Mouse (Mus musculus) midbrain, embryonic 13.5 days (tissue): ENCODE measurements at regions not wholly inside any gene's neighbourhood (a gene's known extent, or its start where the extent isn't known, plus 50 kb on each side); places are given as distances from the start of the nearest gene placed in this dataset.

Experiments used
- ATAC-seq: fragments of 200-750 bp; cut with Nextera tagmentation; 2 replicates; pipeline ENCODE4 v1.8.0; 2017; ENCODE audit warnings: mild to moderate bottlenecking, moderate TSS enrichment, moderate library complexity
- H3K27ac ChIP-seq: fragments of 300-500 bp; sonication (generic); 2 replicates; pipeline ENCODE4 v1.5.1; 2015; ENCODE audit warnings: inconsistent platforms, mild to moderate bottlenecking, moderate library complexity
- H3K27me3 ChIP-seq: fragments of 300-500 bp; sonication (generic); 2 replicates; pipeline ENCODE4 v1.6.1; 2015; ENCODE audit warnings: mild to moderate bottlenecking, inconsistent platforms
- H3K36me3 ChIP-seq: fragments of 300-500 bp; sonication (generic); 2 replicates; pipeline ENCODE4 v1.6.1; 2015; ENCODE audit warnings: mild to moderate bottlenecking, inconsistent platforms
- H3K4me1 ChIP-seq: fragments of 300-500 bp; sonication (generic); replicated peaks from 2 replicates; pipeline ENCODE4 v1.6.1; 2015; ENCODE audit warnings: inconsistent platforms
- H3K4me2 ChIP-seq: fragments of 300-500 bp; sonication (generic); replicated peaks from 2 replicates; pipeline ENCODE4 v1.6.1; 2015; ENCODE audit warnings: moderate library complexity, mild to moderate bottlenecking, inconsistent platforms
- H3K4me3 ChIP-seq: fragments of 300-500 bp; sonication (generic); replicated peaks from 2 replicates; pipeline ENCODE4 v1.5.1; 2015; ENCODE audit warnings: mild to moderate bottlenecking, inconsistent platforms
- H3K9ac ChIP-seq: fragments of 300-500 bp; sonication (generic); replicated peaks from 2 replicates; pipeline ENCODE4 v1.6.1; 2015; ENCODE audit warnings: mild to moderate bottlenecking, inconsistent platforms
- H3K9me3 ChIP-seq: fragments of 300-500 bp; sonication (generic); 2 replicates; pipeline ENCODE4 v1.6.1; 2016; ENCODE audit warnings: mild to moderate bottlenecking, inconsistent platforms
- WGBS: fragments of 180-500 bp; shearing (Covaris S2); methylation state at CpG from one replicate; pipeline ENCODE4 v1.1.7; 2015; 5-methylcytosine and 5-hydroxymethylcytosine counted together

GRCm38 (mm10) chr17:9484098-9484497, 62.2 kb downstream of the Gm17728 start:
- Histone ChIP-seq H3K9ac (no peak overlapping the region), H3K36me3 (no peaks in the 10 kb centered on the region), H3K4me2 (no peak overlapping the region), H3K27me3 (no peaks in the 10 kb centered on the region), H3K4me3 (no peak overlapping the region), H3K27ac (no peak overlapping the region), H3K4me1 (no peaks in the 10 kb centered on the region), H3K9me3 (no peaks in the 10 kb centered on the region)
- WGBS, result 72% methylated on average over 7 of the region's 7 CpGs
- no peak for ATAC-seq

GRCm38 (mm10) chr17:9484566-9484965, 62.7 kb downstream of the Gm17728 start:
- no peak overlapping the region for H3K9ac ChIP-seq
- H3K4me2 ChIP-seq, result no peak overlapping the region
- no peaks in the 10 kb centered on the region for H3K36me3 ChIP-seq
- H3K9me3 ChIP-seq, result no peaks in the 10 kb centered on the region
- H3K27ac ChIP-seq, result no peak overlapping the region
- WGBS, result 84% methylated on average over 12 of the region's 12 CpGs
- no peak for ATAC-seq
- H3K27me3 ChIP-seq, result no peaks in the 10 kb centered on the region
- no peak overlapping the region for H3K4me3 ChIP-seq
- H3K4me1 ChIP-seq, result no peaks in the 10 kb centered on the region

- Histone ChIP-seq H3K27me3 (no peaks in the 10 kb centered on the region), H3K36me3 (no peaks in the 10 kb centered on the region), H3K4me1 (no peaks in the 10 kb centered on the region), H3K9me3 (peaks cover 5% of the 10 kb centered on the region; the same call in 1 of the 2 replicates), H3K27ac (no peak overlapping the region), H3K4me3 (no peak overlapping the region), H3K9ac (no peak overlapping the region), H3K4me2 (no peak overlapping the region)
- WGBS, result 69% methylated on average over 3 of the region's 3 CpGs
- no peak for ATAC-seq
Observed at GRCm38 (mm10) chr17:9529340-9529739, 107.5 kb downstream of the Gm17728 start.

GRCm38 (mm10) chr17:9536090-9536489, 114.2 kb downstream of the Gm17728 start:
- 36% methylated on average over 4 of the region's 4 CpGs for WGBS
- H3K27ac ChIP-seq, result no peak overlapping the region
- peaks cover 12% of the 10 kb centered on the region for H3K4me1 ChIP-seq
- ATAC-seq, result no peak
- no peaks in the 10 kb centered on the region for H3K27me3 ChIP-seq
- no peaks in the 10 kb centered on the region for H3K36me3 ChIP-seq
- H3K4me2 ChIP-seq, result no peak overlapping the region
- H3K4me3 ChIP-seq, result no peak overlapping the region
- peaks cover 5% of the 10 kb centered on the region; the same call in 1 of the 2 replicates for H3K9me3 ChIP-seq
- H3K9ac ChIP-seq, result no peak overlapping the region

GRCm38 (mm10) chr17:9538371-9538770, 116.5 kb downstream of the Gm17728 start:
- H3K4me1 ChIP-seq, result peaks cover 21% of the 10 kb centered on the region
- no peak overlapping the region for H3K27ac ChIP-seq
- no peaks in the 10 kb centered on the region for H3K36me3 ChIP-seq
- H3K4me3 ChIP-seq, result no peak overlapping the region
- no peak overlapping the region for H3K9ac ChIP-seq
- H3K27me3 ChIP-seq, result no peaks in the 10 kb centered on the region
- H3K9me3 ChIP-seq, result peaks cover 5% of the 10 kb centered on the region; the same call in 1 of the 2 replicates
- H3K4me2 ChIP-seq, result no peak overlapping the region
- ATAC-seq, result no peak

GRCm38 (mm10) chr17:9540156-9540555, 118.3 kb downstream of the Gm17728 start:
- Histone ChIP-seq H3K36me3 (no peaks in the 10 kb centered on the region), H3K9ac (no peak overlapping the region), H3K4me2 (no peak overlapping the region), H3K4me3 (no peak overlapping the region), H3K27ac (no peak overlapping the region), H3K4me1 (peaks cover 23% of the 10 kb centered on the region), H3K9me3 (no peaks in the 10 kb centered on the region), H3K27me3 (no peaks in the 10 kb centered on the region)
- WGBS, result 82% methylated on average over 1 of the region's 1 CpGs
- ATAC-seq, result no peak

- H3K36me3 ChIP-seq, result no peaks in the 10 kb centered on the region
- no peak overlapping the region for H3K4me2 ChIP-seq
- H3K4me3 ChIP-seq, result no peak overlapping the region
- H3K27me3 ChIP-seq, result no peaks in the 10 kb centered on the region
- peak overlapping the region; percentile 12; the same call in 1 of the 2 replicates for H3K27ac ChIP-seq
- H3K4me1 ChIP-seq, result peaks cover 21% of the 10 kb centered on the region
- ATAC-seq, result peak; percentile 71
- no peak overlapping the region for H3K9ac ChIP-seq
- H3K9me3 ChIP-seq, result no peaks in the 10 kb centered on the region
- WGBS, result 31% methylated on average over 5 of the region's 5 CpGs
Observed at GRCm38 (mm10) chr17:9543224-9543797, 121.5 kb downstream of the Gm17728 start.

GRCm38 (mm10) chr17:9557544-9557943, 112.0 kb downstream of the Pabpc6 start:
- H3K27me3 ChIP-seq, result no peaks in the 10 kb centered on the region
- 86% methylated on average over 4 of the region's 4 CpGs for WGBS
- H3K4me2 ChIP-seq, result no peak overlapping the region
- no peak overlapping the region for H3K9ac ChIP-seq
- H3K4me1 ChIP-seq, result no peaks in the 10 kb centered on the region
- H3K4me3 ChIP-seq, result no peak overlapping the region
- H3K27ac ChIP-seq, result no peak overlapping the region
- no peaks in the 10 kb centered on the region for H3K9me3 ChIP-seq
- no peak for ATAC-seq
- H3K36me3 ChIP-seq, result no peaks in the 10 kb centered on the region

GRCm38 (mm10) chr17:9566846-9567245, 102.7 kb downstream of the Pabpc6 start:
- Histone ChIP-seq H3K4me1 (0 out of 2 replicates have a peak, but pooled peaks cover 3% of the 10 kb centered on the region), H3K27ac (no peak overlapping the region), H3K9ac (no peak overlapping the region), H3K4me3 (no peak overlapping the region), H3K36me3 (no peaks in the 10 kb centered on the region), H3K4me2 (no peak overlapping the region), H3K9me3 (no peaks in the 10 kb centered on the region), H3K27me3 (no peaks in the 10 kb centered on the region)
- WGBS, result 68% methylated on average over 6 of the region's 6 CpGs
- no peak for ATAC-seq

GRCm38 (mm10) chr17:9579401-9580371, 89.8 kb downstream of the Pabpc6 start:
- Histone ChIP-seq H3K36me3 (no peaks in the 10 kb centered on the region), H3K9ac (no peak overlapping the region), H3K4me3 (no peak overlapping the region), H3K27ac (peak overlapping the region; percentile 79), H3K4me2 (no peak overlapping the region), H3K27me3 (no peaks in the 10 kb centered on the region), H3K9me3 (no peaks in the 10 kb centered on the region), H3K4me1 (peaks cover 27% of the 10 kb centered on the region)
- 6% methylated on average over 11 of the region's 11 CpGs for WGBS
- ATAC-seq, result peak; percentile 93

GRCm38 (mm10) chr17:9598131-9598530, 71.4 kb downstream of the Pabpc6 start:
- WGBS, result 11% methylated on average over 2 of the region's 2 CpGs
- Histone ChIP-seq H3K27me3 (no peaks in the 10 kb centered on the region), H3K9me3 (no peaks in the 10 kb centered on the region), H3K9ac (no peak overlapping the region), H3K27ac (no peak overlapping the region; the same call in 1 of the 2 replicates), H3K4me2 (no peak overlapping the region), H3K4me1 (0 out of 2 replicates have a peak, but pooled peaks cover 4% of the 10 kb centered on the region), H3K36me3 (no peaks in the 10 kb centered on the region), H3K4me3 (no peak overlapping the region)
- ATAC-seq, result no peak

- no peak for ATAC-seq
- no peaks in the 10 kb centered on the region for H3K36me3 ChIP-seq
- H3K9me3 ChIP-seq, result no peaks in the 10 kb centered on the region
- no peaks in the 10 kb centered on the region for H3K27me3 ChIP-seq
- no peak overlapping the region for H3K27ac ChIP-seq
- WGBS, result 81% methylated on average over 2 of the region's 2 CpGs
- no peak overlapping the region for H3K4me2 ChIP-seq
- H3K4me3 ChIP-seq, result no peak overlapping the region
- H3K9ac ChIP-seq, result no peak overlapping the region
- 0 out of 2 replicates have a peak, but pooled peaks cover 4% of the 10 kb centered on the region for H3K4me1 ChIP-seq
Observed at GRCm38 (mm10) chr17:9600459-9600858, 69.1 kb downstream of the Pabpc6 start.
